Mouse (Mus musculus) heart, postnatal 4 days (tissue): ENCODE data around the gene Gfod1. TPM values are rescaled to one million over a fixed set of nuclear protein-coding genes. Genes with fewer than 3 reads are reported as not detected.

Experiments used
- DNase-seq: peaks from one replicate; pipeline ENCODE4 v3.0.0; 2021
- total RNA-seq, 2 experiments: library from RNA; stranded (reverse); gene quantifications; 2 replicates each; pipeline ENCODE4 v1.2.3; 2021

Gene Gfod1
- total RNA-seq, 2 experiments from 2014 or later = 20.6 to 24.8 TPM

- DNase-seq = no peak
Measured at GRCm38 (mm10) chr13:43261287-43261686, 42.7 kb downstream of the Gfod1 start.

- DNase-seq = no peak
Measured at GRCm38 (mm10) chr13:43260731-43261130, 43.2 kb downstream of the Gfod1 start.

- DNase-seq = no peak
Measured at GRCm38 (mm10) chr13:43256447-43256846, 47.5 kb downstream of the Gfod1 start.

GRCm38 (mm10) chr13:43253526-43253925 lies 50.4 kb downstream of the Gfod1 start:
- peak; percentile 34 for DNase-seq

GRCm38 (mm10) chr13:43252105-43252790 lies 51.7 kb downstream of the Gfod1 start:
- no peak for DNase-seq

- no peak for DNase-seq
Measured at GRCm38 (mm10) chr13:43251391-43251790, 52.6 kb downstream of the Gfod1 start.

- peak; percentile 28 for DNase-seq
Measured at GRCm38 (mm10) chr13:43250653-43251052, 53.3 kb downstream of the Gfod1 start.

GRCm38 (mm10) chr13:43250106-43250505 lies 53.9 kb downstream of the Gfod1 start:
- no peak for DNase-seq

GRCm38 (mm10) chr13:43248381-43248780 lies 55.6 kb downstream of the Gfod1 start:
- no peak for DNase-seq

- no peak for DNase-seq
Measured at GRCm38 (mm10) chr13:43246876-43247275, 57.1 kb downstream of the Gfod1 start.

GRCm38 (mm10) chr13:43243793-43244192 lies 60.2 kb downstream of the Gfod1 start:
- no peak for DNase-seq

- DNase-seq = no peak
Measured at GRCm38 (mm10) chr13:43243240-43243639, 60.7 kb downstream of the Gfod1 start.

- DNase-seq = no peak
Measured at GRCm38 (mm10) chr13:43241750-43242149, 62.2 kb downstream of the Gfod1 start.

- DNase-seq = peak; percentile 73
Measured at GRCm38 (mm10) chr13:43241069-43241468, 62.9 kb downstream of the Gfod1 start.

- peak; percentile 35 for DNase-seq
Measured at GRCm38 (mm10) chr13:43239790-43240216, 64.2 kb downstream of the Gfod1 start.

- DNase-seq = peak; percentile 66
Measured at GRCm38 (mm10) chr13:43236630-43237029, 67.3 kb downstream of the Gfod1 start.

GRCm38 (mm10) chr13:43235982-43236381 lies 68.0 kb downstream of the Gfod1 start:
- DNase-seq = no peak

GRCm38 (mm10) chr13:43235586-43235910 lies 68.4 kb downstream of the Gfod1 start:
- DNase-seq = no peak

GRCm38 (mm10) chr13:43234869-43235585 lies 68.9 kb downstream of the Gfod1 start:
- no peak for DNase-seq

- DNase-seq = no peak
Measured at GRCm38 (mm10) chr13:43233331-43233730, 70.6 kb downstream of the Gfod1 start.

GRCm38 (mm10) chr13:43231965-43232860 lies 71.8 kb downstream of the Gfod1 start:
- DNase-seq = peak; percentile 86

GRCm38 (mm10) chr13:43230842-43231241 lies 73.1 kb downstream of the Gfod1 start:
- DNase-seq = no peak

GRCm38 (mm10) chr13:43230238-43230637 lies 73.7 kb downstream of the Gfod1 start:
- no peak for DNase-seq
